Mouse (Mus musculus) right cerebral cortex, adult 2 months (tissue): ENCODE data around the gene Wdr54.
A peak's percentile ranks its signal among the peaks of the same experiment; 100 is the strongest.
"Not testable (repeated sequence)": the region's sequence is repeated elsewhere in the genome, so short reads cannot be mapped to it uniquely, and the experiment has no call there.

Experiments
- DNase-seq, 2 experiments: peaks; one replicate each; pipeline ENCODE4 v3.0.0; 2021 to 2022; ENCODE audit warnings: low spot score in 2 of 2

Gene Wdr54

DNA sequence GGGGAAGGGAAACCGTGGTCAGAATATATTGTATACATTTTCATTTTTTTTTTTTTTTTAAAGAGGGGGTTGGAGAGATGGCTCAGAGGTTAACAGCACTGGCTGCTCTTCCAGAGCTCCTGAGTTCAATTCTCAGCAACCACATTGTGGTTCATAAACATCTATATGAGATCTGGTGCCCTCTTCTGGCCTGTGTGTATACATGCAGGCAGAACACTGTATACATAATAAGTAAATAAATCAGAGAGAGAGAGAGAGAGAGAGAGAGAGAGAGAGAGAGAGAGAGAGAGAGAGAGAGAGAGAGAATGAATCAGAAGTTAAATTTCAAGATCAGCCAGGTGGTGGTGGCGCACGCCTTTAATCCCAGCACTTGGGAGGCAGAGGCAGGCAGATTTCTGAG lies 3.3 kb upstream of the Wdr54 start:
- not testable (repeated sequence) for DNase-seq

DNA sequence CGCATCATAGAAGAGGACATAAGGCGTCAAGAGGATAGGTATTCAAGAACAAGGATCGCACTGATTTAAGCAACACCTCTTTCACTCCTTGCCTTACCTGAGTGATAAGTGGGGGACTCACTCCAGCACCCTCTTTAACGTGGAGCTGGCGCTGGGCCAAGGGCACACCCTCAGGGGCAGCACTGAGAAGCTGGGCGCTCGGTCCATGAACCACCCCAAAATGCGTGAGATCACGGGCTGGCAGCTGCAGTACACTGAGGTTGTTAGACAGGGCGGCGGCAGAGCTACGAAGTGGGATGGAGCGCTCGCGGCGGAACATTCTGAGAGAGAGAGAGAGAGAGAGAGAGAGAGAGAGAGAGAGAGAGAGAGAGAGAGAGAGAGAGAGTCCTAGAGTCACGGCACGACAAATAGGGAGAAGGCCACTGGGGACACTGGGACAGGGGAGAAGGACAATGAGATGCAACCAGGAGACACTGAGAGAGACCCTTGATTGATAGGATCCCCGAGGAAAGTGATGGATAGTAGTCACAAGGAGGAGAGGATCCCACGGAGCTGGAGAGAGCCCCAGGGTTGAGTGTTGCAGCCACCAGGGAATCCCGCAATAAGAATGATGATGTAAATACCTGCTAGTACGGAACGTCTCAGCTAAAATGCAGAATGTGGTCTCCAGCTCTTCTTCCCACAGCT lies 502 bp downstream of the Wdr54 start:
- DNase-seq: no peak

DNA sequence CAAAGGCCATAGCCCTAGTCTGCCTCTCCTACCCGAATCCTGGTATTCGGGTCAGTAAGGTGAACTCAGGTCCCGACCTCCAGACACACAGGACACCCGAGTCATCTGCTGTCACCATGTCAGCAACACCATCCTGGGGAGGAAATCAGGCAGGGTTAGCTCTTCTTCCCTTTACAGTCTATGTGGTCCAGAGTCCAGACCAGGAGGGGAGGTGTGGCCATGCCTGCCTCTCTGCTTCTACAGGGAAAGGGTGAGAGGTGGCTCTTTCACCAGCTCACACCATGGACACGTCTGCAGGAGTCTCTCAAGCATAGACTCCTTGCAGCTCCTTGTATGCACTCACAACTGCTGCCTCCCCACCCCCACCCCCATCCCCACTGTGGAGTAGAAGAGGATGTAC lies 2.7 kb downstream of the Wdr54 start:
- no peak for DNase-seq

DNA sequence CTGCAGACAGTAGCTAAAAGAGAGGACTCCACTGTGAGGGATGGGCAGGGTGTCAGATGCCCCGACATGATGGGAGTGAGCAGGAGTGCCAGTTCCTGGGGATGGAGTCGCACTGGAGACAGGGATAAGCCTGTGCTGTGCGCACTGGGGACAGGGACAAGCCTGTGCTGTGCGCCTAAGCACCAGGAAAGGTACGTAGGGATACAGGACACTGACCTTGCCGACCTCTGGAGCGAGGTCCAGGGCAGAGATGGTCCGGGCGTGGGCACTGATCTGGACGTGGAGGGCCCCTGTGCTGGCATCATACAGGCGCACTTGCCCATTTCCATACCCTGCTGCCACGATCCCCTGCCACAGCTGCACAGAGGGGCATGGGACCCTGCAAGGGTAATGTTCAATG lies 3.2 kb downstream of the Wdr54 start:
- no peak for DNase-seq

DNA sequence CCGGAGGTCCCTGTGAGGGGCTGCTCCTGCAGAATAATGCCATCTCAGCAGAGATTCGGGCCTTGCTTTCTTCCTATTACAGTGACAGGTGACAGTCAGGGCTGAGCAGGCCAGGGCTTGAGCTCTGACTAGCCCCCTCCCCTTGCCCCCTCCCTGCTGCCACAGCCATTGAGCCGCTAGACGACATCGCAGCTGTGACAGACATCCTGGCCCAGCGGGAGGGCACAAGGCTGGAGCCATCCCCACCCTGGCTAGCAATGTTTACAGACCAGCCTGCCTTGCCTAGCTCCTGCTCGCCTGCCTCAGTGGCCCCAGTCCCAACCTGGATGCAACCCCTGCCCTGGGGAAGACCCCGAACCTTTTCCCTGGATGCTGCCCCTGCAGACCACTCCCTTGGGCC lies 4.5 kb downstream of the Wdr54 start:
- no peak for DNase-seq

DNA sequence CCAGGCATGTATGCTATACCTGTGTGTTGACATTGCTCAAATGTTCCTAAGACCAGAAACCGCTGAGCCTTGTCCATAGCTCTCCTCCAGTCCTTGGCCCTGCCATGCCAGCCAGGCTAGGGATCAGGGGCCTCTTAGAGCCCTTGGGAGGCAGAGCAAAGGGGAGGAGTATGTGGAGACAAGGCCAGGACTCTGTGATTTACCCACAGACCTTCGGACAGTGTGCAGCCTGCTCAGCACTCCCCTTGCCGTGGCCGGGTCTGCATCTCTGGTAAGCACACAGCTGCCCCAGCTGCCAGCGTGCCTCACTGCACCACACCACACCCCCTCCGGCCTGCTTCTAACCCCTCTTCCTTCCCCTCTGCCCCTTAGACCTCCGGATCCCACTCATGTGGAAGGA lies 8.9 kb downstream of the Wdr54 start:
- no peak for DNase-seq

DNA sequence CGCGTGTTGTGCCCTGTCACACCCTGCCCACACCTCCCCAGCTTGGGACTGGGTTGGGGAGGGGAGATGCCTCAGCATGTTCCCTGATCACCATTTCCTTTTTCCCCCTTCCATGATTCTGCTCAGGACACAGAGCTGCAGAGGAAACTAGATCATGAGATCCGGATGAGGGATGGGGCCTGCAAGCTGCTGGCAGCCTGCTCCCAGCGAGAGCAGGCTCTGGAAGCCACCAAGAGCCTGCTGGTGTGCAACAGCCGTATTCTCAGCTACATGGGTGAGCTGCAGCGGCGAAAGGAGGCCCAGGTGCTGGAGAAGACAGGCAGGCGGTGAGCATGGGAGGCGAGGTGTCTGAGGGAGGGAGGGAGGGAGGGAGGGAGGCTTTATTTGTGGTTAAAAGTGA lies 10.4 kb downstream of the Wdr54 start:
- no peak for DNase-seq

DNA sequence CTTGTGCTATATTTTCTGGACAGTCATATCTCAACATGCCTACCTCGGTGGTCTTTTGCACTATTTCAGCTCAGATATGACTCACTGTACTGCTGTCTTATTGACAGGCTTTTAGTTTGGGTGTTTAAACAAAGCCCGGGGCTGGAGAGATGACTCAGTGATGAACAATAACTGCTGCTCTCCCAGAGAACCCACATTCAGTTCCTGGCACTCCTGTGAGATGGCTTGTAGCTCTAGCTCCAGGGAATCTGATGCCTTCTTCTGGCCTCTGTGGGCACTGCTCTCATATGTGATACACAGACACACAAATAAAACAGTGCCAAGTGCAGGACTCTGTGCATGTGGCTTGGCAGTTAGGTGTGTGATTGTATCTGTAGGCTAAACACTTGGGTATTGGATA lies 11.0 kb downstream of the Wdr54 start:
- DNase-seq: no peak

DNA sequence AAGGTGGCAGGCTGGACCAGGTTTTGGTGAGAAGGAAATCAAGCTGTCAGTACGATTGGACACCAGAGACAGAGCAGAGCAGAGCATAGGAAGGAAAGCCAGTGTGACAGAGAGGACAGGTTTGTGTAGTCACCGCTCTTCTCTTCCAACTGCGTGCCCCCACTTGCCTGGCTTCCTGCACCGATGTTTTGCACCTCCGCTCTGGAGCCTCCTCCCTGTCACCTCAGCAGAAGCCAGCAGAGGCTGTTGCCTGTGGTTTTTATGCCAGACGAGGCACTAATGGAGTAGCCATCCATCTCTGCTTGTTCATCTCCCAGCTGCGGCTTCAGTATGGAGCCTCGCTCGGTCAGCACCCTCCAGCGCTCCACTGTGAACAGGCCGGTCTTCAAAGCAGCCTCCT lies 13.3 kb downstream of the Wdr54 start:
- DNase-seq: peak in 1 of 2 experiments; percentile 59

DNA sequence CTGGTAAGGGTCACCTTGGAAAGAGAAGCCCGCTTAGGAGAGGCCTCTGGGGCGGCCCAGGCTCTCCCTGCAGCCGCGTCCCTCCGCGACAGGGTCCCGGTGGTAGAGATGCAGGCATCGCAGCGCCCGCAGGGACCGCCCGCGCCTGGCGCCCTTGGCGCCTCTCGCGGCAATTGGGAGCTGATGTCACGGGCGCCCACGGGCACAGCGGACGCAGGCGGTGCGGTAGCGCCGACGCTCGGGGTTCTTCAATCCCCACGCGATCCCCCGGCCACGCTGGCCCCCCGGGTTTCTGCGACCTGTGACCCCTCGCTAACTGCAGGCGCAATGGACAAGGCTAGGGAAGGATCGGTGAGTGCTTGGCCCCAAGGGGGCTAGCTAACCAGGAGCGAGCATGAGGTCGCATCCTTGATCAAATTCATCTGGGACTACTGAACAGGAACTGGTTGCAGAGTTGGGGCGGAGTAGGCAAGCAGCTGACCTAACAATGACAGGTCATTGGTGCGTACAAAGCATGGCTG lies 13.9 kb downstream of the Wdr54 start:
- peak; percentile 67 to 77 for DNase-seq

DNA sequence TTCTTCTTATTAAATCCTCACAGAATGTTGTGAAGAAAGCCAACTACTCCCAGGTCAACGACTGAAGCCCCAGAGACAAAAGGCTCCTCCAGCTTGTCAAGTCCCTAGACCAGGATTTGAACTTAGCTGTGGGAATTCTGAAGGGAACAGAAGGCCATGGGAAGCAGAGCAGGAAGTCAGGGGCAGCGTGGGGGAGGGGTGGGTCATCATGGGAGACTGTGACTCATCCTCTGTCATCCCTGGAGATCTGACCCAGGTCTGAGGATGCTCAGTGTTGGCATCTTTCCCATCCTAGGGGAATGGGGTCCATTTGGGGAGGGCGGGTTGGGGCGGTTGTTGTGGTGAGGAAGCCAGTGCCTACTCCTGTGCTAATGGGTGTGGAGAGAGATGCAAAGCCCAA lies 14.6 kb downstream of the Wdr54 start:
- no peak for DNase-seq

DNA sequence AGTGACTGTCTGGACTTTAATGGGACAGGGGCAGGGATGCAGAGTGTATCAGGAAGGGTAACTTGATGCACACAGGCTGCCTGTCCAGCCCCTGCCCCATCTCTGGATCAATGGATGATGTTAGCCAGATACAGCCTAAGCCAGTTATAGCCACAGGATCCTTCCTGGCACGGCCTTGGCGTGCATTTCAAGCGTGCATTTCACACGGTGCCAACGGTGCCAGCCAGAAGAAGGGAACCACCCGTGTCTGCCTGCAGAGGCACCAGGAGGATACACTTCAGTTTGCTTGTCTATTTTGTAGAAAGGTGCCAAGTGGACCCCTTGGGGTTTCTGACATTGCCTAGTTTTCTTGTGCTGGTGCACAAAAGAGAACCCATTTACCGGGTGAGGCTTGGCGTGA lies 16.2 kb downstream of the Wdr54 start:
- DNase-seq: no peak

DNA sequence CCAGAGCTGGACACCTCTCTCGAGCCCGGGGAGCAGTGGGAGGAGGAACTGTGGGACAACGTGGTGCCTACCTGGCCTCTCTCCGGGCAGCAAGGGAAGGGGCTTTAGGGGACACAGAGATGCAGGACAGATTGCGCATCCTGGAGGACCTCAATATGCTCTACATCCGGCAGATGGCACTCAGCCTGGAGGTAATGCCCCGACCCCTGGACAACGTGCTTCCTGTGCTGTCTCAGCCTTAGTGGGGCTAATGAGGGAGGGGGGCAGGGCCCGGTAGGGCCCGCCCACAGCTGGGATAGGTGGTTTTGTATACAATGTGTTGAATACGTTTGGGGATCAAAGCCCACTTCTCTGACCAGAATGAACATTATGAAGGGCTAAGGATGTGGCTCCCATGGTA lies 18.1 kb downstream of the Wdr54 start:
- DNase-seq: no peak

DNA sequence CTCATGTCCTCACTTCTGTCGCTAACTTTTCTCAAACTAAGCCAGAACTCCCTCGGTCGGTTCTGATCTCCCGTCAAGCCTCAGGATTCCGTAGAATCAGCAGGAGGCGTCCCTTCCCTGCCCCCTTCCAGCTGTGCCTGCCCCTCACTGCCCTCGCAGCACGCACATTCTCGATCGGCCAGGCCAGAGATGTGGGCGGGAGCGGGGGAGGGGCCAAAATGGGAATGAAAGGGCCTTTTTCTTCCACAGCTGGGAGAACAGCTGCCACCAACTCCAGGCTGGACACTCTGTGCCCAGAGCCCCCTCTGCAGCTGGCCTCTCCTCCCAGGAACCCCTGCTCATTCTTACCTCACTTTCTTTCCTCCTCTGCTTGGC lies 18.6 kb downstream of the Wdr54 start:
- peak in 1 of 2 experiments; percentile 65 for DNase-seq

DNA sequence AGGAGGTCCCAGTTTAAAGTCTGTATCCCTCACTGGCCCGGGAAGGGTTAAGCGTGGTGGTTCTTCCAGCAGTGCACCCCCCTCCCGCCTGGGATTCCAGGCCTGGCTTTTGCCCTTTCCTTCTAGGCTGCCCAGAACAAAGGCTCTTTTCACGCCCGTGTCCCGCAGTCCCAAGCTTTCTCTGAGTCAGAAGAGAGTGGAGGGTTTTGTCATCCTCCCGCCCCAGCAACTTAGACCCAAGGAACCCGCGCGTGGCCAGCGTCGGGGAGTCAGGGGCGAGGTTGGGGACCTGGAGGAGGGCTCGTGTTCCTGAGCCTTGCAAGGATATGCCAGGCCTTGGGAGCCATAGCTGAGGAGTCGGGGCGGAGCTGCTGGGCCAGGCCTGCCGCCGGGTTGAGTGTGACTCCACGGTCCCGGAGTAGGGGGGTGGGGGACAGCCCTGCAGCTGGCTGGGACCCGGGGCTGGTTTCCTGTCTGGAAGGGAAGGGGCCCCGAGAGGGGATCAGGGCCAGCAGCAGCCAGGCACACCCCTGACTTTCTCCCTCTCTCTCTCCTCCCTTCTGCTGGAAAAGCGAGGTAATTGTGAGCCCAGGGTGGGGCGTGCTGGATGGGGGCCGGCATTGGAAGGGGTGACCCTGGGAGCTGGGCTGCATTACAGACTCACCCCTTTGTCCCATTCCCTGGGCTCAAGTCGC lies 19.2 kb downstream of the Wdr54 start:
- DNase-seq: no peak

DNA sequence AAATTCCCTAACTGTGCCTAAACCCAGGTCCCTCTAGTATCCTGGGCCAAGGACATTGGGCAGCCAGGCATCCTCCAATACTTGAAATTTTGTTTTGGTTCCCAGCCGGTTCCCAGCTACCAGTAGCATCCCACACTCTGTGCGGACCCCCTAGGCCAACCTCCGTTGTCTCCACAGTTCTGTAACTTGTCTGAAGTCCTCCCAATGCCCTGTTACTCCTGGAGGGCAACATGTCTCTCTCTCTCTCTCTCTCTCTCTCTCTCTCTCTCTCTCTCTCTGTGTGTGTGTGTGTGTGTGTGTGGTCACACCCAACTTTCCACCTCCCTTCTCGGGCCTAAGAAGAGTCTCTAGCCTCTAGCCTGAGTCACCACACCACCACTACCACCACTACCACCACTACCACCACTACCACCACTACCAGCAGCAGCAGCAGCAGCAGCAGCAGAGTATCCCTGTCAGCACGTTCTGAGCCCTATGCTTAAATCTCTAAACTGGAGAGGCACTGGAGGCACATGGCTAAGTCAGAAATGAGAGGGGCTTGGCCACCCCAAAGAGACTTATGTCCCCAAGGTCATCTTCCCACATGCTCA lies 19.8 kb downstream of the Wdr54 start:
- no peak for DNase-seq

DNA sequence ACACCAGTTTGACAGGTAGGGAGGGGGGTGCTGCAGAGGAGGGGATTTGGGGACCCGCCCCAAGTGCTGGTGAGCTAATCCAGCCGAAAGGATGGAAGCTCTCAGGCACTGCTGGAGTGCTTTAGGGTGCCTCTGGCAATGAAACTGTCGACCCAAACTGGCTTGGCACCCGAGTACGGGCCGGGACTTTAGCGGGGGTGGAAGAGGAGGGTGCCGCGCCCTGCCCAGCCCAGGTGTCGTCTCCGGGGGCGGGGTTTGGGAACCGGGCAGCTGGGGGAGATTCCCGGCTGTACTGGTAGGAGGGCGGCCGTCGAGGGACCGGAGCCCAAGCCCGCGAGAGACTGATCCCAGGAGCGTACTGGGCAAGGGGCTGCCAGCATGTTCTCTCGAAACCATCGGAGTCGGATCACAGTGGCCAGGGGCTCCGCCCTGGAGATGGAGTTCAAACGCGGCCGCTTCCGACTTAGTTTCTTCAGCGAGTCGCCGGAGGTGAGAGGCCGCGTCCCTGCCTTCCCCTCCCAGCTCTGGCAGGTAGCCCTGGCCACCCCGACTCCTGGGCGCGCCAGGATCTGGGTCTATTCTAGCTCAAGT lies 20.5 kb downstream of the Wdr54 start:
- no peak for DNase-seq

DNA sequence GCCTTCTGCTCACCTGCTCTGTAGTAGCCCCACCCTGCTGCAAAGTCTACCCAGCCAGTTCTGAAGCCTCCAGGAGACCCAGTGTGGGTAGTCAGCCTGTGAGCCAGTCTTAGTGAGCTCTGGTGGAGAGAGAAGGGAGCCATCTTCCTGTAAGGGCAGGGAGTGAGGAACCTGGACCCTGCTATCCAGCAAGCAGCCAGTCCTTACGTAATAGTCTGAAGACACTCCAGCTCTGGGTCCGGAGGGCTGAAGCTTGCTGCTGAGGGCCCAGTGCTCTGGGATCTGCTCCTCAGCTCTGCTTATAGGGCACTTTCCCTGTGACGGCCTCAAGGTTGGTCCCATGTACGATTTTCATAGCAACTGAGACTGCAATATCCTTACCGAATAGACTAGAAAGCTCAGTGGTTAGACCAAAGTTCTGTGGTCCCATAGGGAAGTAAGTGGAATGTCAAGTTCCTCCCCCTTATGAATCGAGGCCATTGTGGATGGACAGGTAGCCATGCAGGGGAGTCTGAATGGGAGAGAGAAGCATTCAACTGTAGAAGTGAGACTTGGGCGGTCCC lies 21.2 kb downstream of the Wdr54 start, which contains the start of gene Rtkn:
TSS of gene Rtkn (plus strand) at position 513 of the 563 bp plus-strand sequence.
- DNase-seq: no peak

DNA sequence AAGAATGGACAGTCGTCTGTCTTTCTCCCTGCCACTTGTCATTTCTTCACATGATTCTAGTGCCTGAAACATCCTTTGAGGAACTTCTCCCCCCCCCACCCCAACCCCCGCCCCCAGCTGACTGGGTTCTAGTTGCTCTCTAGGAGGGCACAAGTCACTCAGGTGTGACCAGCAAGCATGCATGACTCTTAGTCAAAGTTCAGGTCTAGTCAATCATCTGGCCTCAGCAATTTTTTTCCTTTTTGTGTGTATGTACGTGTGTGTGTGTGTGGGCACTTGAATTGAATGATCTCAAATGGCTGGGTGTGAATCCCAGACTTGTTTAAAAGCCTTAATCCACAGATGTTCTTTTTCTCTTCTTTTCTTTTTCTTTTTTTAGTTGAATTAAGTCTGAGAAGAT lies 22.0 kb downstream of the Wdr54 start:
- DNase-seq: no peak

DNA sequence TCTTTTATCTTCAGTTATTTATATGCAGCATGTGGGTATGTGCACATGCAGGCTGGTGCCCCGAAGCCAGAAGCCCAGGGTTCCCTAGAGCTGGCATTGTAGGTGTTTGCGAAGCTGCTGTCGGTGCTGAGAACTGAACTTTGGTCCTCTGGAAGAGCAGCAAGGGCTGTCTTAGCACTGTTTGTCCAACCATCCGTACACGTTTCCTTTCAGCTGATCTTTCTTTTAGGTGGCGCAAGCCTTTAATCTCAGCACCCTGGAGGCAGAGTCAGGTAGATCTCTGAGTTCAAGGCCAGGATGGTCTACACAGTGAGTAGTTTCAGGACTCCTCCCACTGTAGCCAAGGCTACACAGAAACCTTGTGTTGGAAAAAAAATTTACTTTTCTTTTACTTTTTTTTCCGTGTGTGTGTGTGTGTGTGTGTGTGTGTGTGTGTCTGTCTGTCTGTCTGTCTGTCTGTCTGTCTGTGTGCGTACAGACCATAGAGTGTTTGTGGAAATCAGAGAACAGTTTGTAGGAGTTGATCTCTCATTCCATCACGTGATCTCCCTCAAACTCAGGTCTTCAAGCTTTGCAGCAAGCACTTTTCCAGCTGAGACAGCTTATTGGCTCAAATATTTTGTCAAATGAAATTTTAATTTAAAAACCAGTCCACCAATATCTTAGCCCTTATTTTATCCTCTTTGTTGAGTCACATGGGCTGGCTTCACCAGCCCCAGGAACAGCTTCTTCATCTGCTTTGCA lies 23.8 kb downstream of the Wdr54 start:
- DNase-seq: no peak

DNA sequence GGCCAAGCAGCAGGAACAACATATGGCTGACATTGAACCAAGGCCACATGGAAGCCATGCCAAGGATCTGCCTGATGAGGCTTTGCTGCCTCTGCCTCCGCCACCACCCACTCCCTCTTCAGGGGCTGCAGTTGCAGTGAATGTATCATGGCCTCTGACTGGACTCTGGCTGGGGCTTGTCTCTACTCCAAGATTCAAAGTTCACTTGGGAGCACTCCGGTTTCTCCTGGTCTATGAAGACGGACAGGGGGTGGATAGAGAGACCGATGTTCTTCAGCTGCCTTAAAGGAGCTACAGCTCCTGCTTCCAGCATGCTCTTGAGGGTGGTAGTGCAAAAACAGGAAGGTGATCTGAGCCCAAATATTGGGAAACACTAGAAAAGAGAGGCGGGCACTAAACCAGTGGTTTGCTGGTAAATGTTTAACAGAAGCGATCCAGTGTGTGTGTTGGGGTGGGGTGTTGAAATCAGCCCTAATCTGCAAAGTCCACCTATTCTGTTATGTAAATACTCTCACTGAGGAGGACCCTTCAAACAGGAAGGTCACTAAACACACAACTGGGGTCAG lies 24.6 kb downstream of the Wdr54 start:
- no peak for DNase-seq
